Mouse (Mus musculus) limb, embryonic 14.5 days (tissue): ENCODE results near the gene Ralgapb. TPM values are rescaled to one million over a fixed set of nuclear protein-coding genes. Genes with fewer than 3 reads are reported as not detected.
A peak's percentile ranks its signal among the peaks of the same experiment; 100 is the strongest.

Source experiments
- ATAC-seq: fragments of 200-750 bp; cut with Nextera tagmentation; 2 replicates; pipeline ENCODE4 v1.8.0; 2017; ENCODE audit warnings: low read depth, moderate number of reproducible peaks, moderate TSS enrichment; ENCODE audit not compliant: low FRiP score
- DNase-seq: peaks from one replicate; pipeline ENCODE4 v3.0.0-alpha.2; 2015; ENCODE audit warnings: low spot score
- H3K27ac ChIP-seq: fragments of 300-500 bp; sonication (generic); replicated peaks from 2 replicates; pipeline ENCODE4 v1.5.1; 2014; ENCODE audit warnings: low read depth, mild to moderate bottlenecking, low read length, moderate library complexity, mixed read lengths
- H3K27me3 ChIP-seq: fragments of 300-500 bp; sonication (generic); 2 replicates; pipeline ENCODE4 v1.6.1; 2014; ENCODE audit warnings: low read length, mixed read lengths; ENCODE audit not compliant: control insufficient read depth, insufficient read depth
- H3K36me3 ChIP-seq: fragments of 300-500 bp; sonication (generic); 2 replicates; pipeline ENCODE4 v1.6.1; 2014; ENCODE audit warnings: mild to moderate bottlenecking, low read length, moderate library complexity, mixed read lengths; ENCODE audit not compliant: control insufficient read depth, insufficient read depth
- H3K4me1 ChIP-seq: fragments of 300-500 bp; sonication (generic); 2 replicates; pipeline ENCODE4 v1.6.1; 2014; ENCODE audit warnings: antibody characterized with exemption, low read length, mixed read lengths; ENCODE audit not compliant: control insufficient read depth, insufficient read depth
- H3K4me2 ChIP-seq: fragments of 300-500 bp; sonication (generic); replicated peaks from 2 replicates; pipeline ENCODE4 v1.6.1; 2014; ENCODE audit warnings: low read depth, mild to moderate bottlenecking, low read length, moderate library complexity; ENCODE audit not compliant: severe bottlenecking
- H3K4me3 ChIP-seq: fragments of 300-500 bp; sonication (generic); replicated peaks from 2 replicates; pipeline ENCODE4 v1.5.1; 2014; ENCODE audit warnings: low read length
- H3K9ac ChIP-seq: fragments of 300-500 bp; sonication (generic); 2 replicates; pipeline ENCODE4 v1.6.1; 2014; ENCODE audit warnings: mild to moderate bottlenecking, low read depth, low read length, moderate library complexity; ENCODE audit not compliant: severe bottlenecking
- H3K9me3 ChIP-seq: fragments of 300-500 bp; sonication (generic); 2 replicates; pipeline ENCODE4 v1.6.1; 2016; ENCODE audit warnings: low read length; ENCODE audit not compliant: control insufficient read depth
- POLR2A ChIP-seq: fragments of 200-500 bp; IDR thresholded peaks from 2 replicates; pipeline ENCODE4 v1.8.0; 2012; ENCODE audit warnings: inconsistent platforms, mild to moderate bottlenecking, moderate library complexity, borderline replicate concordance; ENCODE audit not compliant: insufficient read depth, insufficient read length; ENCODE audit errors: extremely low read depth
- WGBS: fragments of 180-500 bp; shearing (Covaris S2); extraction: QIAGEN DNeasy Blood & Tissue Kit; methylation state at CpG from one replicate; pipeline ENCODE4 v1.1.7; 2014; 5-methylcytosine and 5-hydroxymethylcytosine counted together
- polyA plus RNA-seq, 2 experiments: library from polyadenylated mRNA; depleted of rRNA in 1 of 2; stranded (reverse) in 1 of 2; unstranded in 1 of 2; fragments of >200 nt; fragmentation: Nextera tagmentation in 1 of 2; extraction: Ambion mirVana in 1 of 2; gene quantifications; 2 replicates each; pipeline versions ENCODE4 v1.2.1 to v1.2.3; 2012 to 2014

The Ralgapb gene
- polyA plus RNA-seq, 2 experiments = 20.1 to 20.2 TPM

DNA sequence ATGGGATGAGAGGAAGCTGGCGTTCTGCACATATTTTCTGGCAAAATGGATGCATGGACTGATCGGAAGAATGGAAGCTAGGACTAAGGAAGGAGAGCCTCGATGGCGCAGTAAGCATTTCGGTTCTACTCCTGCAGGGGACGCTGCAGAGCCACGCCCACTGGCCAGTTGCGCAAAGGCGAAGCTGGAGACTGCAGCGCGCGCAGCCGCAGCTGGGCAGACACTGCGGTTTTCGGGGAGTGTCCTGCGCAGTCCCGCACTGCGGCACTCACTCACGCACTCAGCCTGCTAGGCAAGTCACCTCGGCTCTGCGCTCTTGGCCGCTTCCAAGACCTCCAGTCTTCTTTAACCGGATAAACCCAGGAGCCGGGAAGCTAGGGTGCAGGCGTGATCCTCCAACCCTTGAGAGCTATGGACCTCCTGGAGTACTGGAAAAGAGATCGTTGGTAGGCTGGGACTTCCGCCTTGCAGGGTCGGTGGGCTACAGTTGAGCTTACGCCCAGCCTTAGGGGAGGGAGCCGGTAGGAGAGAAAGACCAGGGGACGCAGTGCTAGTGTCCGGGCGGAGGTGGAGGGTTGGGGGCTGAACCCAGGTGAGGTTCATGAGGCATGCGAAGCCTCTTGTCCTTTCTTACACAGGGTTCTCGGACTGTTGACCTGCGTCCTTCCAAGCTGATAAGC lies 34.1 kb upstream of the Ralgapb start, which contains the start of gene Snhg11:
TSS of gene Snhg11 (plus strand) at position 196 of the 680 bp plus-strand sequence.
- peak within 1 kb of the TSS; percentile 35 for H3K4me3 ChIP-seq
- TF ChIP-seq POLR2A = no peak
- peak within 1 kb of the TSS; percentile 59 for H3K4me2 ChIP-seq
- no peaks in the 10 kb centered on the region for H3K9me3 ChIP-seq
- no peak for DNase-seq
- 0 out of 2 replicates have a peak, but pooled peaks have one; percentile 51 for ATAC-seq
- H3K27me3 ChIP-seq = peaks cover 18% of the 10 kb centered on the region
- H3K9ac ChIP-seq = peak within 1 kb of the TSS; percentile 44
- no peak within 1 kb of the TSS for H3K27ac ChIP-seq
- H3K4me1 ChIP-seq = no peaks in the 10 kb centered on the region
- WGBS = 2% methylated on average over 35 of the region's 36 CpGs
- no peaks in the 10 kb centered on the region for H3K36me3 ChIP-seq

DNA sequence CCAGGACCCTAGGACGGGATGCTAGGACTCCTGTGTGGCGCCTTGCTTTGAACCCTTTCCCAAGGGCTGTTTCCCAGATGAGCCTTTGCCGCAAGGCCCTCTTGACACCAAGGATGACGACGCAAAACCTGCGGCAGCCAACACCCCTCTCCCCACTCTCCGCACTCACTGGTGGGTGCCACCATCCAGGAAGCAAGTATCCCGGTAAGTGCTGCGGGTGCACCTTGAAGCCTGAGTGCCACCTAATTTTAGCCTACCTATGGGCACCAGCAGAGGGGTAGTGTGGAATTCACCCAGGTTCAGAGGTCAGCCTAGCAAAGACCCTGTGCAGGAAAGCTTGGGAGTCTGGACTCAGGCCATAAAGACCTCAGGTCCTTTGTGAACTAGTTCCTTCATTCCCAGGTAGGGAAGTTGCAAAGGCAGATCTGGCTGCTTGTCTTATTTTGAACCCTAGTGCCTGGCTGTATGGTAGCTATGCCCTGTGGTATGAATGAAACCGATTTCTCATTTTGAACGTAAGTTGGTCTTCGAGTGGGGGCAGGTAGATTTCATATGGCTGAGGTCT lies 33.4 kb upstream of the Ralgapb start:
- WGBS = 25% methylated on average over 12 of the region's 12 CpGs
- DNase-seq = no peak
- H3K36me3 ChIP-seq = no peaks in the 10 kb centered on the region
- H3K27ac ChIP-seq = no peak overlapping the region
- peaks cover 18% of the 10 kb centered on the region for H3K27me3 ChIP-seq
- no peak for ATAC-seq
- TF ChIP-seq POLR2A = no peak
- no peaks in the 10 kb centered on the region for H3K9me3 ChIP-seq
- H3K4me3 ChIP-seq = peak overlapping the region; percentile 35; the same call in 1 of the 2 replicates
- H3K4me2 ChIP-seq = peak overlapping the region; percentile 59; the same call in 1 of the 2 replicates
- H3K9ac ChIP-seq = no peak overlapping the region
- H3K4me1 ChIP-seq = no peaks in the 10 kb centered on the region

GRCm38 (mm10) chr2:158376798-158377197 lies 32.9 kb upstream of the Ralgapb start:
- ATAC-seq (no peak), DNase-seq (no peak)
- Histone ChIP-seq H3K4me1 (no peaks in the 10 kb centered on the region), H3K4me3 (no peak overlapping the region), H3K4me2 (no peak overlapping the region), H3K27ac (no peak overlapping the region), H3K27me3 (peaks cover 18% of the 10 kb centered on the region), H3K36me3 (no peaks in the 10 kb centered on the region), H3K9me3 (no peaks in the 10 kb centered on the region), H3K9ac (no peak overlapping the region)
- no peak for TF ChIP-seq POLR2A
- 66% methylated on average over 7 of the region's 7 CpGs for WGBS

DNA sequence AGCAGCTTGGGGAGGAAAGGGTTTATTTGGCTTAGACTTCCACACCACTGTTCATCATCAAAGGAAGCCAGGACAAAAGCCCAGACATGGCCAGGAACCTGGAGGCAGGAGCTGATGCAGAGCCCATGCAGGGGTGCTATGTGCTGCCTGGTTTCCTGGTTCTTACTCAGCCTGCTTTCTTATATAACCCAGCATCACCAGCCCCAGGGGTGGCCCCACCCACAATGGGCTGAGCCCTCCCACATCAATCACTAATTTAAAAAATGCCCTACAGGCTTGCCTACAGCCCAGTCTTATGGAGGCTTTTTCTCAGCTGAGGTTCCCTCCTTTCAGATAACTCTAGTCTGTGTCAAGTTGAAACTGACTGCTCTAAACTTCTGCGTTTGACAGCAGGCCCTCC lies 31.8 kb upstream of the Ralgapb start:
- Histone ChIP-seq H3K27me3 (peaks cover 18% of the 10 kb centered on the region), H3K4me1 (no peaks in the 10 kb centered on the region), H3K27ac (no peak overlapping the region), H3K9me3 (no peaks in the 10 kb centered on the region), H3K4me2 (no peak overlapping the region), H3K36me3 (no peaks in the 10 kb centered on the region), H3K9ac (no peak overlapping the region), H3K4me3 (no peak overlapping the region)
- 70% methylated on average over 1 of the region's 1 CpGs for WGBS
- ATAC-seq = no peak
- DNase-seq = no peak
- TF ChIP-seq POLR2A = no peak

DNA sequence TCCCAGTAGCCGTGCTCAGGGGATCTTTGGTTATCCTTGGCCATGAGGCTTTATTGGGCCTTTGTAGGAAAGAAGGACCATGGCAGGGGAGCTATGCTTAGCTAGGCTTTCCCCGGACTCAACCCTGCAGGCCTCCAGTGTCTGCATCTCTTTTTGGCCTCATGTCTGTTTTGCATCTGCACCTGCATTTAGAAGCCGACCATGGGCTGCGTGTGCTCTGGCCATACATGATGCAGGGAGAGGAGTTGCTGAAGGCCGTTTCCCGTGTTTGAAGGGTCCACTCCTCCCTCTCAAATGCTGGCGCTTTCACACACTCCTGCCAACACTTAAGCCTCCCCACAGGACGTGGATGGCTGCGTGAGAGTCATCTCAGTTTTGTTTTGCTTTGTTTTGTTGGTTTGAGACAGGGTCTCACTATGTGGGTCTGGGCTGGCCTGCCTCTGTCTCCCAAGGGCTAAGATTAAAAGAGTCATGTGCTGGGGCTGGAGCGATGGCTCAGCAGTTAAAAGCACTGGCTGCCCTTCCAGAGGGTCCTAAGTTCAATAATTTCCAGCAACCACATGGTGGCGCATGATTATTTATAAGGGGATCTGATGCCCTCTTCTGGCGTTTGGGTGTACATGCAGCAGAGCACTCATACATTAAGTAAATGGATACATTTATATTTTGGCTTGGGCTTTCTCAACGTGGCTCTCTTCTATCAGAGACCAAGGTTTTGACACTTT lies 30.1 kb upstream of the Ralgapb start:
- WGBS = 42% methylated on average over 13 of the region's 13 CpGs
- Histone ChIP-seq H3K9ac (no peak overlapping the region), H3K9me3 (no peaks in the 10 kb centered on the region), H3K36me3 (no peaks in the 10 kb centered on the region), H3K27me3 (peaks cover 18% of the 10 kb centered on the region), H3K4me1 (no peaks in the 10 kb centered on the region), H3K4me3 (no peak overlapping the region), H3K4me2 (no peak overlapping the region), H3K27ac (no peak overlapping the region)
- ATAC-seq = no peak; the same call in 1 of the 2 replicates
- DNase-seq = peak; percentile 87
- TF ChIP-seq POLR2A = no peak
